Mouse (Mus musculus) megakaryocyte, adult 5-6 weeks (primary cell): ENCODE results near the gene 1700013G24Rik. TPM values are rescaled to one million over a fixed set of nuclear protein-coding genes. Genes with fewer than 3 reads are reported as not detected.

Experiments
- ATAC-seq: 2 replicates; pipeline ENCODE4 v1.8.0; 2016; ENCODE audit warnings: mild to moderate bottlenecking, inconsistent platforms; ENCODE audit not compliant: poor library complexity, severe bottlenecking
- total RNA-seq, 2 experiments: library from RNA; stranded (forward) in 1 of 2; stranded (reverse) in 1 of 2; fragments of 153-499, 151-499 nt in 1 of 2; fragments of 221-1000, 200-1000 nt in 1 of 2; gene quantifications; 2 replicates each; pipeline versions ENCODE4 v1.2.3 to v1.2.4; 2015 to 2017

1700013G24Rik gene
- total RNA-seq, 2 experiments from 2014 or later: not detected

DNA sequence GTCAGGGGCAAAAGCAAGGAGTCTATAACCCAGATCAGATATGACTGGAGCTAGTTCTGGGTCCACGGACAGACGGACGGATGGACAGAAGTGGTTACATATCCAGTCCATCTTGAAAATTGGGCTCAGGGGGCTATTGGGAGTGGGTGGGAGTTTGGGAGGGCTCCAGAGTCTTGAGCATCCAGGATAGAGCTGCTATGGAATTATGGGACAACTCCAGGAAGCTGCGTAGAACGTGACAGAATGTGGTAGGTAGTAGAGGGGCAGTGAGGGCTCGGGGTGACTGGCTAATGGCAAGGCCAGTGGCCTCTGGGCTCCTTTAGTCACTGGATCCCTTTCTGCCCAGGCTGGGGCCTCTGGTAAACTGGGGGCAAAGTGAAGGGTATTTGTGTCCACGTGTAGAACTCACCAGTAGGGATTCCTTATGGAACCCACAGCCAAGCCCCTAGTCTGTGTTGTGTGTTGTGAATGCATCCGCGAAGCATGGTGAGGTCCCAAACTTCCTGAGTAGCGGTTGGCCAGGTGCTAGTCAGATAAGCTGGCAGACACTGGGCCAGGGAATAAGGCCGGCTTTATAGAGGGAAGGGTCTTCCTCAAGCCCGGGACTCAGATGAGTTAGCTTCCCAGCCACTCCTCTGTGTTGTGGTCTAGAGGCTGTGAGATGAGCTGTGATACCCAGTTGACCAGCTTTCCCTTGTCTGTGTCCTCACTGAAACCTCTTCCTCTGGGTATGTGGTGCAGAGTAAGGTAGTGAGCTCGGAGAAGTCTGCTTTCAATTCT, 22.4 kb downstream of the 1700013G24Rik start:
- ATAC-seq: no peak

- ATAC-seq: no peak
Observed at GRCm38 (mm10) chr4:137476065-137476760, 23.1 kb downstream of the 1700013G24Rik start.

DNA sequence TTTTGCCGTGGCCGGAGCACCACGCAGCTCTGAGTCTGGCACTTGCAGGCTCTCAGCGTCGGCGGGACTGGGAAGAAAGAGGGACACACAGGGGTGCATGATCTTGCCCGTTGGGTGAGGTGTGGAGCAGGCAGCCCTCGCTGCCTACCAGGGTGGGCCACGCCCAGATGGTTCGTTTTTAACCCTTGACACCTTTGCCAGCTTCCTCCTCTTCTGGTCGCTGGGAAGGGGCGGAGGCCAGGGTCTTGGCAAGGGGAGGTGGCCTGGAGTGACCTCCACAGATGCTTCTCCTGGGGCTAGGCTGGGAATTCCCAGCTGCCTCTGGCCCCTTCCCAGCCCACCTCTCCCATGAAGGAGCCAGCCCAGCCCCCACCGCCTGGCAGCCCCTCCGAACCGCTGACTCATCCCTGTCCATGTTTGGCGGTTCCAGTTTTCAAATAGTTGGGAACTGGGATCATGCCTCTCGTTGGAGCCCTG, 23.7 kb downstream of the 1700013G24Rik start:
- no peak for ATAC-seq

DNA sequence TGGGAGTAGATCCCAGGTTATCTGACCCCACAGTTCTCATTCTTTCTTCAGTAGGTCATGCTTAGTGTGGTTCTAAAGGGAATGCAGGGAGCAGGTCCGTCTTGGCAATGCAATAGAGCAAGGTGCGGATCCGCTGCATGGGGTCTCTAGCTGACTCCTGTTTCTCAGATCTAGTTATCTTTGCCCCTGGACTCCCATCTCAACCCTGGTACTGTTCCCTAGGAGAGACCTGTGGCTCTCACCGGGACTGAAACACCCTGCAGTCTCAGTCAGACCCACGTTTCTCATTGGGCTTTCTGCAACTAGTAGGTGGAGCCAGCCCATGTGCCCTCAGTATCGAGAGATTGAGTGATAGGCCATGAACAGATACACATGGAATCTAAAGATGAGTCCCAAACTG, 24.5 kb downstream of the 1700013G24Rik start:
- ATAC-seq: no peak

DNA sequence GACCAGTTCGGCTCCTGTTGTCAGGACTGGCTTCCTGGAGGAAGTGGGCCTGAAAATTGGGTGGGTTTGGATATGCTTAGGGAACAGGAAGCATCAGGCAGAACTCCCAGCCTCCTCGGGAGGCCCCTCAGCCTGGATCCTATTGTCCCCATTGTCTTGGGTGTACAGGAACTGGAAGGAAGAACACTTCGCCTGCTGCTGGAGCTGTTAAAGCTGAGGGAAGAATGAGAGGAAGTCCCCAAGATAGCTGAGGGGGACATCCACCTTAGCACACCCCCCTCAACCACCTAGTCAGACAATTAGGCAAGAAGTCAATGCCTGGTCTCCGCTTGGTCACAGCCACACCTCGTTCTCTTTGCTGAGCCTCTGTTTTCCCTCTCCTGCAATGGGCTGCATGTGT, 25.2 kb downstream of the 1700013G24Rik start:
- ATAC-seq: no peak

GRCm38 (mm10) chr4:137479757-137480156, 26.7 kb downstream of the 1700013G24Rik start:
- no peak for ATAC-seq

DNA sequence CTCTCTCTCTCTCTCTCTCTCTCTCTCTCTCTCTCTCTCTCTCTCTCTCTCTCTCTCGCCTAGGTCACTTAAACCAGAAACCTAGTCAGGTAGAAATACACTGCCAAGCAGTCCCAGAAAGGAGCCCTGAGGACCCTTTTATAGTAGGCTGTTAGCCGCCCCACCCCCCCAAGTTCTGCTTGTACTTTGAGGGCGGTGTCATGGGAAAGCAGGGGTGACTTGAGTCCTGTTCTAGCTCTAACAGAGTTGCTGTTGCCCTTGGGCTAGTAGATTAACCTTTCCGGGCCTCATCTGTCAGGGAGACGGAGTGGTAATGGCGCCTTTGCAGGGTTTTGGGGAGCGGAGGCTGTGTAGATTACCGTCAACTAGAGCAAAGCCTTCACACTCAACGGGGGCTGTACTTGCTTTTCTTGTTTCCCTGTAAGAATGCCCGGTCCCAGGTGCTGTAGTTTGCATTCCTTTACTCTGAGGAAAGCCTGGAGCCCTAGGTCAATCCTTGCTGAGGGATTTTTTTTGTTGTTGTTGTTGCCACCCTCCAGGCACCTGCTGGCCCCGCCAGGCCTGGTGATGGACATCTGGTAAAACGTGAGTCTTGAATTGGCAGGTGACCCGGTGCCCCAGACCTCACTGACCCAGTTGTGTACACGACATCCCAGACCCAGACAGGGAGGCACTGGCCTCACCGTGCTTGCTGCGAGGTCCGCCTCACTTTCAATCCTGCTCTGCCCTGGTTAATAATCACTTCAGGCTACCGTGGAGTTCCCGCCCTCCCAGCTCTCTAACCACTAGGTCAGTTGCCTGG, 27.3 kb downstream of the 1700013G24Rik start:
- ATAC-seq: no peak

DNA sequence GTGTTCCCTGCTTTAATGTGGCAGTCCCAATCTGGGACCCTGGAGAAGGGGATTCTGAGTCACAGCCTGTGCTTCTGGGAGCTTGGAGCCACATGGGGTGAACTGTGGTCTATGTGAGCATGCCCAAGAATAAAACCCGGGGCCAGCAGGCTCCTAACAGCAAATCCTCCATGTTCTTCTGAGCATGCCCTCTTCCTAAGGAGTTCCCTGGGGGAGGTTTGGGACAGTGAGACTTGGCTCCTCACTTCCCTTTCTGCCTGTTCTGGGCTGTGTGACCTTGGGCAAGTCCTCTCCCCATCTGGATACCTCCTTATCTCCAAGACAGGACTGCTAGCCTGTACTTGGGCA, 27.9 kb downstream of the 1700013G24Rik start:
- no peak for ATAC-seq

DNA sequence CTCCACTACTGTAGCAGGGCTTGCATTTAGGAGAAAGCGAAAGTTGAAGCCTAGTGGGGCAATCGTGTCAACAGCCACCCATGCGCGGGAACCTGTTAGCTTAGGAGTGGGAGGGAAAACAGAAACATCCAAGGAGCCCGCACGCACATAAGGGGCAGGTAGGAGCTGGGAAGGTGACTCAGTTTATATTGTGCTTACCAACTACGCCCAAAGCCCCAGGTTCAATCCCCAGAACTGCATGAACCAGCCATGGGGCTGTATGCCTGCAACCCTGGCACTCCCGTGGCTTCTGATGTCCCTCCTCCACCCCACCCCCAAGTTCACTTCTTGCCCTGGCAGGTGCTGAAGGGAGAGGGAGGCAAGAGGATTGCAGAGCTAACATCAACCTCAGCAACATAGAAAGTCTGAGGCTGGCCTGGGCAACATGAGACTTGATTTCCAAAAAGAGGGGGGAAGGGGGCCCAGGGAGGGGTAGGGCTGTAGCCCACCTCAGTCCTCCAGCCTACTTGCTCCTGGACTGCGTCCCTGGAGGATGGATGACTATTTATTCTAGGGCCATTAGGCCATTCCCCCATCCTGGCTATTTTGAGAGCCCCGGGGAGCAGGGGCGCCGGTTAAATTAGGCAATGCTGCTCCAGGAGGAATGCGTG, 28.4 kb downstream of the 1700013G24Rik start:
- ATAC-seq: no peak

DNA sequence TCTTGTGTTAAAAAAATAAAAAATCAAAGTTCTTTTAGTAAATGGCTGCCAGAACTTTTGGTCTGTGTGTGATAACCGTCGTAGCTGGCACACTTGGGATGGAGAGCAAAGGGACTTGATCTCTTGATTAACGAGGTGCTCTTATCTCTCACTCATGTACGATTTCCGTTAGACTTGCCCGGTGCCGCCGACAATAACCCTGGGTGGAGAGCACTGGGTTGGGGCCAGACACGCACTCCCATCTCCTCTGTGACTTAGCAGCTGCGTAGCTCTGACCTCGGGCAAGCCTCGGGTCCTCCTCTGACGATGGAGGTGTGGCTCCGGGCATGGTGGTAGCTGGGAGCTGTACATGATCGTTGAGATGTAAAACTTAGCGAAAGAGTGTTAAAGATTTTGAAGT, 30.8 kb downstream of the 1700013G24Rik start:
- ATAC-seq: no peak

DNA sequence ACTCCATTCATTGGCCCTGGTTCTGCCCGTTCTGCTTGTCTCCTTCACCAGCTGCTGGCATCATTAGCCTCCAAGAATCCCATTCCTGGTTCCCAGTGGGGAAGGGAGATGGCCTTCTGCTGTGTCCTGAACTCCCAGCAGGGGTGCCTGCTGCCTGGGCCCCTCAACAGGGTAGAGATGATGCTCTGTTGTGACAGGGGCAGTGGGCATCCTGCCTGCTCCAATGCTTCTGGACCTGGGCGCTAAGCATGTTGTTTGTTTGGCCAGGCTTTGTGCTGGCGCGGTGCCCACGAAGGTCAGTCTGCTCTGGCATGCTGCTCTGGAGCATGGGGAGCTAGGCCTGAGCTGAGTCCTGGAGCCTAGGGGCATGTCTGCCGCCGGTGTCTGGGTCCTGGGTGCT, 31.5 kb downstream of the 1700013G24Rik start:
- ATAC-seq: no peak

DNA sequence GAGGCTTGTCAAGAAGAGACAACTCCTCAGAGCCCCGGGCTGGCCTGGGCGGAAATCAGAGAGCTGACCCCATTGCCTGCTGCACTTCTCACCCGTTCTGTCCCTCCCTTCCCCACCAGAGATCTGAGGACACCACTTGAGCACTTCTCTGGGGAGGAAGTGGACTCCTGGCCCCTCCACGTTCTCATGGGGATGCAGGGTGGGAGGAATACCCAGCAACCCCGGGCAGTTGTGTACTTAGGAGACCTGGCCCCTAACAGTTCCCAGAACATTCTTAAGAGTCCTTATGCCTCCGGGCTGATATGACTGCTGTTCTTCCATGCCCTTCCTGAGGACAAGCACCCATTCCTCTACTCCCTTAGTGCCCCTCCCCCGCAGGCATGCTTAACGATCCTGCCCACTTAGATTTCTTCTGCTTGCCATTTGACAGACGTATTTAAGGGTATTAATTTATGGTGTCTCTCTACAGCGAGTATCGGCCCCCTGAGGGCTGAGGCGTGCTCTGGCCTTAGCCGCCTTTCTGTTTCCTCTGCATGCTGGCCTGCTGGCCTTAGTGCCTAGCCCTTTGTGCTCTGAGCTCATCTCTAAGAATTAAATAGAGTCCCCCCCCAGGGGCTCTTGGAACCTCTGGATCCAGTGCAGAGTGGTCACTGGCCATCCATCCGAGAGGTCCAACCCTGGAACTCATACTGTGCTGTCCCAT, 32.3 kb downstream of the 1700013G24Rik start:
- ATAC-seq: no peak

DNA sequence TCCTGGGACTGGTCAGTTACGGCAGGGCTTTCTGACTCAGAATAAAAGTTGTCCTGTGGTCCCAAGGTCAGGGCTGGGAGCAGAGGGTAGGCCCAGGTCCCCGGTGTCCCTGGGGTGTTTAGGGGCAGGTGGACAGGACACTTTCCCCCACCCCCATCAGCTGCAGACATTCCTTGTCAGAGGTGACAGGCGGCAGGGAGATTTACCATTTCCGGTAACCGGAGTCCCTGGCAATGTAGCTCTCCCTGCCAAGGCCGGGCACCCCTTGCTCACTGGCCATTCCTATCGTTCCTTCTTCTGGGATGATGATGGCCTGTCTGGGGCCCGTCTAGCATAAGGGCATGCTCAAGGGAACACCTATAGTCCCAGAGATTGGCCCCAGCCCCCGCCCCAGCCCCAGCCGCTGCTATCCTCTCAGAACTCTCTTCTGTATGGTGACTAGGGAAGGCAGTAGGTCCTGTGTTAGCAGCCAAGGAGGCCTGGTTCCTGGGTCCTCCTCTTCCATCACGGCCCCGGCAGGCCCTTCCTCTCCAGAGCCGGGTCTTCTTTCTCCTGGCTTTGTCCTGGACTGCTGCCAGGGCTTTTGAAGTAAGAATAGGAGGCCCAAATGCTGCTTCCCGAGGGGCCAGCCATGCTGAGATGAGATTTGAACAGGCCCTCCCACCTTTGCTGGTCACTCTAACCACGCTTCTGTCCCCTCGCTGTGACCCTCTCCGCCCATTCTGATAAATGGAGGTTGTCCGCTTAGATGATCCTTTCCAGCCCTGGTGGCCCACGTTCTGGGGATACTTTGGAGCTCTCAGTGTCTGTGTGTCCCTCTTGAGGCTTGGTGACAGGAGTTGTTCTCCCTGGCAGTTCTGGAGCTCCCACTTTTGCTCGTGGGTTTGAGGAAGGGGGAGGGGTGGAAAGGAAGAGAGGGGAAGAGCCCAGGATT, 33.3 kb downstream of the 1700013G24Rik start:
- ATAC-seq: no peak

DNA sequence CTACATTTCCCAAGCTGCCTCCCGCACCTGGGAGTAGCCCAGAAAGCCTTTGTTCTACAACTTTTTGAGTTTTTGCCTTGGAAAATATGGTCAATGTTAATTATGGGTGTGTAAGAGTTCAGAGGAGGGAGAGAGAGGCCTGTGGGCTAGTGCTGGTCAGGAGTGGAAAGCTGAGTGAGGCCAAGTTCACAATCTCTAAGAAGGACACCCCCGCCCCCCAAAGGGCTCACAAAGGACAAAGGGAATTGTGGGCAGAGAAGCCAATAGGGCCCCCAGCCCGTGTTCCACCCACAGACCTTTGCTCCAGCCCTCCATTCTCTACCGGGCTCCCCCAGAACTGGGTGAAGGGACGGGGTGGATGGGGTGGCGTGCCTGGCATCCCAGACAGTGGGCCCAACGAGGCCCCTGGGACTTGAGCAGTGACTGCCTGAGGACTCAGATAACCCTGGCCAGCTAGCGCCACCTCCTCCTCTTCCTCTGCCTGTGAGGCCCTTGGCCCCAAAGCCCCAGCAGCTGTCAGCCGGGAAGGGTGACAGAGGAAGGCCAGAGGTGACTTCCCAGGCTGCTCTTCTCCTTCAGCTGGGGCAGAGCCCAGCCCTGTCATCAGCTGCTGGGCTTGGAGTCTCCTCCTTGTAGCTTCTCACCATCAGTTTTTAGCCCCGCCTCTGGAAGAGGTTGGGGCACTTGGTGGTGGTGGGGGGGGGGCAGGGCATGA, 34.4 kb downstream of the 1700013G24Rik start:
- no peak for ATAC-seq

DNA sequence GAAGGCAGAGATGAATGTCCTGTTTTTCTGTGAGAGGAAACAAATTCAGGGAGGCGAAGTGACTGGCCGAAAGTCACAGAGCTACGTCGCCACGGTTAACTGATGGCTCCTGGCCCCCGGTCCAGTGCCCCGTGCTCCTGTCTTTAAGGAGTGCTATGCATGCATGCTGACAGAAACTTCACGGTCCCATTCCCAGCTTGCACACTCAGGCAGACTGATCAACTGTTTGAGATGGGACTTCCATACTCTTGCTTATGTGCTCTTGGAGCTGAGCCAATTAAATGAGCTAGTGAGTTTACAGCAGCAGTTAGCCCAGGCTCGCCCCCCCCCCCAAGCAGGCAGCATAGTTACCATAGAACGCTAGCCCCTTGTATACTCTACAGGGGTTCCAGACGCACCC, 35.0 kb downstream of the 1700013G24Rik start:
- no peak for ATAC-seq

GRCm38 (mm10) chr4:137488571-137489303, 35.7 kb downstream of the 1700013G24Rik start:
- no peak for ATAC-seq

DNA sequence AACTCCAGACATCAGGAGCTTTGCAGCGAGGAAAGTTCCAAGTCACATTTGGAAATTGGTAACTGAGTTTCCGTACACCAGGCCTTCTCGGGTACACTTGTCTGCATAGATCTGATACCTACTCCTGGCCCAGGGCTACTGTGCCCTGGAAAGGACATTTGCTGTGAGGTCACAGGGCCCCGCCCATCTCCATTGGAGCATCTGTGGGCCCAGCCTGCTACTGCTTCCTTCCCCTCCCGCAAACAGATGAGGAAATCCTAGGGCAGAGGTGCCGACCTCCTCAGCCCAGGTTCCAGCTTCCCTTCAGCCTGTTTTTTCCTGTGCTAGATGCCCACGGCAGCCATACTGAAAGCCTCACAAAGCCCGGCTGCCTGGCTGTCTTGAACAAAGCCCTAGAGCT, 36.9 kb downstream of the 1700013G24Rik start:
- no peak for ATAC-seq

GRCm38 (mm10) chr4:137492563-137492962, 39.5 kb downstream of the 1700013G24Rik start:
- no peak for ATAC-seq
